Mouse (Mus musculus) activated CD4-positive, CD25-positive, alpha-beta regulatory T cell, adult 4 months (primary cell): ENCODE data around the gene Pax1. TPM values are rescaled to one million over a fixed set of nuclear protein-coding genes. Genes with fewer than 3 reads are reported as not detected.

Experiments
- ATAC-seq: one replicate; pipeline ENCODE4 v1.8.0; 2017
- polyA plus RNA-seq, 2 experiments: library from polyadenylated mRNA; unstranded; fragments of 100-300 nt; shearing (Covaris generic); gene quantifications; one replicate each; pipeline ENCODE4 v1.2.1; 2017

Pax1 gene
- polyA plus RNA-seq, 2 experiments from 2014 or later = not detected

DNA sequence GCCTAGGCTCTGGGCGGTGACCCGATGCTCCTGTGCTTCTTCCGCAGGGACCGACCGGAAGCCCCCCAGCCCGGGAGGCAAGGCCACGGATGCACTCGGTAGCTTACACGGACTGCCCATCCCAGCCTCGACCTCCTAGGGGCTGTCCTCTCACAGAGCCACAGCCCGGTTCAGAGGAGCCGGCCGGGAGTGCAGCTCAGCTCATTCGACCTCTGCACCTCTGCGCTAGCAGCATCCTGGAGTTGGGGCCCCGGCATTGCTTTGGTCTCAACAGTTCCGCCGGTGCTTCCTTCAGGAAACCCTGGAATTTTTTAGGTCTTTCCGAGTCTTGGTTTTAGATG, 11.9 kb downstream of the Pax1 start:
- ATAC-seq = no peak

DNA sequence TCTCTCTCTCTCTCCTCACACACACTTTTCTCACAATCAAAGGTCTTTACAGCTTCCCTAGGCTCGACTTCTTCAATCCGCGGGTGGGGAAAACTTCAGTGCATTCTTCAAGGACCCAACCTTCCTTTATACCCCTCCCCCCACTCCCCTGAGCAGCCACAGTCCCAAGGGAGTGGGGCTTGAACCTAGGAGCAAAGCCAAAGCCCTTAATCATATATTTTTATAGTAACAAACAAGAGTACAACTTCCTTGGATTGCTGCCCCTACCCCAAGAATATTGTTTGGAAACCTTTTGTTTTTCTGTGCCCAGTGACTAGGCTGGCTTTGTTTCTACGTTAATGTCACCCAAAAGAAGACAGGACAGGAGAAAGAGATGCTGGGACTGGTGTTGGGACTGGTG, 12.5 kb downstream of the Pax1 start:
- no peak for ATAC-seq

DNA sequence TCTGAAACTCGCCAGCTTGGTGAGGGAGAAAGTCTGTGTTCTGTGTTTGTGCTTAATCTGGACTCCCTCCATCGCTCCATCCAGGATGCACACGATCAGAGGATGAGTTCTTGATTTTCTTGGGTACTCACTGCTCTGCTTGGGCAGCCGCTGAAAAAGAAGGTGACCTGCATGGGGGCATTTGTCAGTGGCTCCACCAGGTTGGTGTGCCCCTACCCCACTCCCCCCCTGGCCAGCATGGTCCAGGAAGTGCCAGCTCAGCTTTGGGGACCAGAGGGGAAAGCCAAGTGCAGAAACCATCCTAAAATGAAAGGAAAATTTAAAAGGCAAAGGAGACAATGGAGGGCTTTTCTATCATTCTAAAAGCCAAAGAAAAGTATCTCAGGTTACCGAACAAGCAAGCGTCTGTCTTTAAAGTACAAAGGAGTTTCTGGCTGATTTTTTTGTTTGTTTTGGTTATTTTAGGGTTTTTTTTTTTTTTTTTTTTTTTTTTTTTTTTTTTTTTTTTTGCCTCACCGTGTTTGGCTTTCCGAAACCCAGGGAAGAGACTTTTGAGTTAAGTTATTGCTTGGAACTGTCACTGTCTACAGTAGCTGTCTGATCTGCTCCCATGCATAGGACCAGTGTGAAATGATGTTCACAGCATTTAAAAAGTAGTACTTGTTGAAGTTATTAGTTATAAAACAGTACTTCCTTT, 13.4 kb downstream of the Pax1 start:
- ATAC-seq = no peak

DNA sequence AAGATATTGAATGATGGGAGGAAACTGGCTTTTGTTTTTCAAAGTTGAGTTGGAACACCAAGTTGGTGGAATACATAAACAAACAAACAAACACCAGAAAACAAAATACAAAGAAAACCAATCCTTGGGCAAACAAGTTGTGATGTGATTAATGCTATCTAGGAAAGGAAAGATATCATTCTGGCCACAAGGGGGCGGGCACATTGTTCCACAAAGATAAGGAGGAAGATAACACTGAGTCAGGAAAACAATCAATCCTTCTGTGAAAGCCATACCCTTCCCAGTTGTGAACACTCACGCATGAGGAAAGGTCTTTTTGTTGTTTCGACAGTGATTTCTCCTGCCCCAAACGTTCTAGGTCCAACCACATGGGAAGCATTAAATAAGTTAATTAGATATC, 17.2 kb downstream of the Pax1 start:
- ATAC-seq = no peak

DNA sequence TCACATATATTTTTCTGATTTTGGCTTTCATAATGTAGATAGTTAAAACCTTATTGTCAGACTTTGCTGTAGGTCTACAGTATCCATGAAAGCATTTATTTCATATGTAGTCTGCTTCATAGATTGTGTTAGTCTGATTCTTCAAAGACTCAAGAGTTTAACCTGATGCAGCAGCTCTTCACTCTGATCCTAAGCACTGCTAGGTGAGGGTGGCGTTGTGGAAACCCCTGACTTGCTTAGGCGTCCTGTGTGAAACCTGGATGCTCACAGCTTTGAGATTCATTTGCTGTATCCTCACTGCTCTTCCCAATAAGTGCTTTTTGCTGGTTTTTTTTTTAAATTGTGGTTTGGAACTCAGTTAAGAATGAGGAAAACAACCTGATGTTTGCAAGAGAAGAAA, 21.6 kb downstream of the Pax1 start:
- ATAC-seq = no peak

DNA sequence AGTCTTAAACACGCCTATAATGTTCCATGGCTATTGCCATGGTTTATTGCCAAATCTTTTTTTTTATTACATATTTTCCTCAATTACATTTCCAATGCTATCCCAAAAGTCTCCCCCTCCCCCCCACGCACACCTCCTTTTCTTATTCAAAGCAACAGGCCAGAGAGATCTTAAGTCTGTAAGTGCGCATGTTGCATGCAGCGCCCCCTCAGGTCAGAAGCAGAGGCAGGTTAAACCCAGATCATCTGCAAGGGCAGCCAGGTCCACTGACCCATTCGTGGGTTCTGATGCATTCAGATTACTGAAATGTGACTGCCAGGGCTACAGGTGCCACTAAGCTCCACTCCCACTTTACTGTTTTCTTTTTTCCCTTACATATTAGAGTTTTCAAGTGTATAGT, 25.2 kb downstream of the Pax1 start:
- ATAC-seq = no peak

DNA sequence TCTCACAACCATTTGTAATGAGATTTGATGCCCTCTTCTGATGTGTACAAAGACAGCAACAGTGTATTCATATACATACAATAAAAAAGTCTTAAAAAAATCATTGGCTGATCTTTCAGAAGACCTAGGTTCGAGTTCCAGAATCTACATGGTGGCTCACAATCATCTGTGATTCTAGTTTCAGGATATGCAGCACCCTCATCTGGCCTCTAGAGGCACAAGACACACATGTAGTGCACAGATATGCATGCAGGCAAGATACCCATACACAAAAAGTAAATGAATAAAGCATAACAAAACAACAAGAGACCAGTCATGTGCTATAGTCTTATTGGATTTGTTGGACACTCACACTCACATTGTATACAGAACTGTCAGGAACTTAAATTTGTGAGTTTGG, 47.6 kb downstream of the Pax1 start:
- ATAC-seq = no peak

DNA sequence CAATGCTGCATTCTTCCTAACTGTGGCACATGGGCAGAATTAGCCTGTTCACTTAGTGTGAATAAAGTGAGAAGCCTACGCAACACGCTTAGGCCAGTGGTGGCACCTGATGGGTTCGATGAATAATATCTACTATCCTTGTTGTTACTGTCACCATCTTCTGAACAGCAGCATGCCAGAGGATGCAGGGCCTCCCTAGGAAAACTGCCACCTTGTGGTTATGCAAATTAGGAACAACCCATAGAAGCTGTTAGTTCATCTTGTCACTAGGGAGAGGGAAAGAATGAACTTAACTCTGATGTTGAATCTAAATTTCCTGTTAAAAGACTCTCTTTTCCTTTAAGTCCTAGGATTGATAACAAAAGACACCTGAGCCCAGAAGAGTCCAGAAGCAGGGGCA, 53.3 kb downstream of the Pax1 start:
- no peak for ATAC-seq

DNA sequence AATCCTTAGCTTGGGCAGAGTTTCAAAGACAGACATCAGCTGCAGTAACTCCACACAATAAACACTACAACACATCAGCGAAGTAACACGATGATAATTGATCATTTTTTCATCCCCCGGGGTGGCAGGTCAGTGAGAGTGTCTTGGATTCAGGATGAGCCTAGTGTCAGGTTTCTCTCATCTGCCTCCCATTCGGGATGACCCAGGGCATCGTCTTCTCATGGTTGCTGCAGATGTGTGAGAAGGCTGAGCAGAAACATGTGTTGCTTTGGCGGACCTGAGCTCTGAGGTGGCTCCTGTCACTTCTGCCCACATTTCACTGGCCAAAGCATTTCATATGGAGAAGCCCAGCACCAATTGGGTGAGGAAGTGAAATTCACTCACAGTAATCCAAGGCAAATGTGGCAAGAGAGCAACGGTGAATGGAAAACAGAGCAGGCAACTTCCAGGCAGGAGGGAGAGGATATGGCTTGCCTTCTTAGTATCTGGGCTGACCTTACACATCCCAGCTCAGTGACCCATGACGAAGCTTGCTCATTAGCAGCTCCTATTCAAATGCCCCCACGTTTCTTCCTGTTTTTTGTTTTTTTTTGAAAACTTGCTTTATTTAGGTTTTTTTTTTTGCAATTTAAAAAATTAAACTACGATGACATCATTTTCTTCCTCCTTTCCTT, 63.0 kb downstream of the Pax1 start:
- no peak for ATAC-seq

DNA sequence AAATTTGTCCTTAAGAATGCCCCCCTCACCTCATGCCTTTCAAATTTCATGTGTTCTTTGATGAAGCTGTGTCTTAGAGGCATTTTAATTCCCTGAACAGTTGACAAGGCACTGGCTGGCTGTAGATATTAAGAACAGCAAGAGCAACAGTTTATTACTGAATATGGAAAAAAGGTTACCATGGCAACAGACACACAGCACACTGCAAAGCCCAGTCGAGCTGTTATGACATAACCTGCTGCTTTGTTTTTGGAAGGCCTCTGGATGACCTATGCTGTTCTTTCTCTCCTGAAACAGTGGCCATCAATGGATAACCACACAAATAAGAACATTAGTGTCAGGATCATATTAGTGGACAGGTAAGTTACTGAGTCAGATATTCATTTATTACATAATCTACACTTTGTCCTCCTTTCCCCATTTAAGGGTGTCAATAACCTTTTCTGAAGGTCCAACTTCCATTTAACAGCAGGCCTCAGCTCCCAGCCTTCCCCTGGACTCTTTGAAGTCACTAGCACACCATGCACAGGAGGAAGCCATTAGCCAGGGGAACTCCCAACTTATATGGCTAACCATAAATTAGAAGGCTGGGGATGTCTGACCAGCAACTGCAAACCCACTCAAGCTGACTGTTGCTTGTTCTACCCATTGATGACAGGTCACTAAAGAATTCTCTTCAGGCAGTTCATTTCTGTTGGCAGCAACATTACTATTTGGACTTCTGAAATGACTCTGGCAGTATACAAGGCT, 68.1 kb downstream of the Pax1 start:
- no peak for ATAC-seq

DNA sequence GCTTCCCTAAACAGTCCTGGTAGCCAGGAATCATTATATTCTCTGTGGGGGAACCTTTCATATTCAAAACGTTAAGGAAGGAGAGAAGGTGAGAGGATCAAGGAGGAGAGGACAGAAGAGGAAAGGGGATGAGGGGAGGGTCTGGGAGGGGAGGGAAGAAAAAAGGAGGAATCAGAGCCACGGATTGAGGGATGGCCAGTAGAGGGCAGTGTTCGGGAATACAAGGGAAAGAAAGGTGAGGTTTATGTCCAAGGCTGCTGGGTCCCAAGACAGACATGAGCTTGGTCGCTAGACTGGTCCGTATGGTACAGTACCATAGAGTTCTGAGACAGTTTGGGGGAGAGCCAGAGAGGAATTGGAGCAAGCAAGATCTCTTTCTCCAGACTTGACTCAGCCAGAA, 71.4 kb downstream of the Pax1 start:
- ATAC-seq = no peak

Other genes with a start within 250 kb of the Pax1 start
- not detected for gene Nkx2-2, start 167.7 kb upstream of the Pax1 start, polyA plus RNA-seq